Mouse (Mus musculus) heart, embryonic 15.5 days (tissue): ENCODE results near the gene Arhgap29. TPM values are rescaled to one million over a fixed set of nuclear protein-coding genes. Genes with fewer than 3 reads are reported as not detected.

ENCODE experiments used
- polyA plus RNA-seq: library from polyadenylated mRNA; unstranded; fragments of >200 nt; fragmentation: Nextera tagmentation; extraction: Ambion mirVana; gene quantifications from 2 replicates; pipeline ENCODE4 v1.2.1, GENCODE M21; 2015

The Arhgap29 gene
- polyA plus RNA-seq, 1 experiment from 2014 or later, result 45.3 TPM

Other genes starting within 250 kb of the Arhgap29 start
- gene F3, start 229.0 kb upstream of the Arhgap29 start, polyA plus RNA-seq, result 7.7 and 10.7 TPM in 2 replicates
- gene Abcd3, start 137.2 kb upstream of the Arhgap29 start, polyA plus RNA-seq, result 40.9 and 43.7 TPM in 2 replicates
- gene Abca4, start 91.9 kb downstream of the Arhgap29 start, polyA plus RNA-seq, result 3.0 and 3.2 TPM in 2 replicates